Mouse (Mus musculus): Measurements from ENCODE around the gene Zrsr1.

GRCm38 (mm10) chr11:23007166-23007480, 35.3 kb downstream of the Zrsr1 start:
- TF ChIP-seq CTCF (conservative IDR thresholded peaks at IDR 0.05; ENCODE audit: low read length) = no peak
- TF ChIP-seq POU5F1 (IDR thresholded peaks at IDR 0.05; ENCODE audit: borderline replicate concordance, low read length) = no peak
